Mouse (Mus musculus): ENCODE data around the gene Top1. TPM values are rescaled to one million over a fixed set of nuclear protein-coding genes. Genes with fewer than 3 reads are reported as not detected.

Gene Top1
- polyA plus RNA-seq, 1 experiment = 36.0 TPM

GRCm38 (mm10) chr2:160739647-160740356 lies 94.1 kb downstream of the Top1 start:
- DNase-seq (ENCODE audit: extremely low spot score in 1 of 2, low spot score in 1 of 2) = no peak

GRCm38 (mm10) chr2:160740521-160741156 lies 95.0 kb downstream of the Top1 start:
- no peak for DNase-seq (ENCODE audit: extremely low spot score in 1 of 2, low spot score in 1 of 2)

- DNase-seq (ENCODE audit: extremely low spot score in 1 of 2, low spot score in 1 of 2) = no peak
Observed at GRCm38 (mm10) chr2:160741580-160741979, 95.9 kb downstream of the Top1 start.

- no peak for DNase-seq (ENCODE audit: extremely low spot score in 1 of 2, low spot score in 1 of 2)
Observed at GRCm38 (mm10) chr2:160742161-160742609, 96.5 kb downstream of the Top1 start.

- peak in 1 of 2 experiments; percentile 63 for DNase-seq (ENCODE audit: extremely low spot score in 1 of 2, low spot score in 1 of 2)
Observed at GRCm38 (mm10) chr2:160744040-160744822, 98.5 kb downstream of the Top1 start.

- DNase-seq (ENCODE audit: extremely low spot score in 1 of 2, low spot score in 1 of 2) = no peak
Observed at GRCm38 (mm10) chr2:160744823-160745210, 99.1 kb downstream of the Top1 start.

GRCm38 (mm10) chr2:160745497-160745896 lies 99.8 kb downstream of the Top1 start:
- no peak for DNase-seq (ENCODE audit: extremely low spot score in 1 of 2, low spot score in 1 of 2)

GRCm38 (mm10) chr2:160746637-160747036 lies 100.9 kb downstream of the Top1 start:
- no peak for DNase-seq (ENCODE audit: extremely low spot score in 1 of 2, low spot score in 1 of 2)

- no peak for DNase-seq (ENCODE audit: extremely low spot score in 1 of 2, low spot score in 1 of 2)
Observed at GRCm38 (mm10) chr2:160747075-160747474, 101.4 kb downstream of the Top1 start.

GRCm38 (mm10) chr2:160756583-160757203 lies 111.0 kb downstream of the Top1 start:
- DNase-seq (ENCODE audit: extremely low spot score in 1 of 2, low spot score in 1 of 2) = no peak

- DNase-seq (ENCODE audit: extremely low spot score in 1 of 2, low spot score in 1 of 2) = peak in 1 of 2 experiments; percentile 75
Observed at GRCm38 (mm10) chr2:160760433-160761184, 114.9 kb downstream of the Top1 start.

- DNase-seq (ENCODE audit: extremely low spot score in 1 of 2, low spot score in 1 of 2) = no peak
Observed at GRCm38 (mm10) chr2:160763816-160764215, 118.1 kb downstream of the Top1 start.

- no peak for DNase-seq (ENCODE audit: extremely low spot score in 1 of 2, low spot score in 1 of 2)
Observed at GRCm38 (mm10) chr2:160764386-160764785, 118.7 kb downstream of the Top1 start.

- DNase-seq (ENCODE audit: extremely low spot score in 1 of 2, low spot score in 1 of 2) = no peak
Observed at GRCm38 (mm10) chr2:160765096-160765495, 119.4 kb downstream of the Top1 start.

GRCm38 (mm10) chr2:160766371-160766771 lies 120.7 kb downstream of the Top1 start:
- no peak for DNase-seq (ENCODE audit: extremely low spot score in 1 of 2, low spot score in 1 of 2)

- no peak for DNase-seq (ENCODE audit: extremely low spot score in 1 of 2, low spot score in 1 of 2)
Observed at GRCm38 (mm10) chr2:160767201-160767600, 121.5 kb downstream of the Top1 start.

- no peak for DNase-seq (ENCODE audit: extremely low spot score in 1 of 2, low spot score in 1 of 2)
Observed at GRCm38 (mm10) chr2:160768097-160768695, 122.5 kb downstream of the Top1 start.

- no peak for DNase-seq (ENCODE audit: extremely low spot score in 1 of 2, low spot score in 1 of 2)
Observed at GRCm38 (mm10) chr2:160768997-160769396, 123.3 kb downstream of the Top1 start.

- no peak for DNase-seq (ENCODE audit: extremely low spot score in 1 of 2, low spot score in 1 of 2)
Observed at GRCm38 (mm10) chr2:160770409-160770808, 124.7 kb downstream of the Top1 start.

GRCm38 (mm10) chr2:160770871-160771270 lies 125.2 kb downstream of the Top1 start:
- DNase-seq (ENCODE audit: extremely low spot score in 1 of 2, low spot score in 1 of 2) = no peak

Data from frontal cortex, adult 2 months (tissue).